Mouse (Mus musculus): ENCODE measurements at regions not wholly inside any gene's neighbourhood (a gene's known extent, or its start where the extent isn't known, plus 50 kb on each side); places are given as distances from the start of the nearest gene placed in this dataset.

GRCm38 (mm10) chr3:138662625-138663024 is 79.4 kb upstream of the Tspan5 start:
- DNase-seq (ENCODE audit: low spot score): no peak

DNA sequence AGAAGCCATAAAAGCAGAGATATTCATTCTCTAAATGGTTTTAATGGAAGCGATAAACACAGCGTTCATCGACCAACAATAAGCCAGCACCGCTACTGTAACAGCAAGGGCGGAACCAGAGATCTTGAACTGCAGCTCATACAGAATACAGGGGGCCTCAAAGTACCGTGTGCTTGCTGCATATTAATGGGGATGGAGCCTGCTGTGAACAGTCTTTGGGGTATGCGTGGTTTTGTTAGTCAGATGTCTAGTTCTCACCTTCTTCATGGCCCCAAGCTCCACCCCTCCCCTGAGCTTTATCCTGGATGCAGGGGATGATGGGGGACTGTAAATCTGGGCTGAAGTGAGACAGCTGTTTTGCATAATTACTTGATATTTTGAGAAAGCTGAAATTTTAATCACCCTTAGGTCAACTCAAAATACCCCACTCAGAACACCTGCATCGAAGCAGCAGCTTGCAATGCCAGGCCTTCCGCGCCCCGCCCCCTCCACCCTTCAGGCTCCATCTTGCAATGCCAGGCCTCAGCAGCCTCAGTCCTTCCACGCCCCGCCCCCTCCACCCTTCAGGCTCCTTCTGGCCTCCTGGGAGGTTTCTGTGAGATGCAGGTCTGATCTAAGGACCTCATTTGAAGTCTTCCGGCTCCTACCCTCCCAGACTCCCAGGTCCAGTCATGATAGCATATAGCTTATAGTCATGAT is 73.5 kb upstream of the Tspan5 start:
- DNase-seq (ENCODE audit: low spot score): no peak

- no peak for DNase-seq (ENCODE audit: low spot score)
These were observed 66.1 kb upstream of the Tspan5 start for GRCm38 (mm10) chr3:138675881-138676280.

GRCm38 (mm10) chr3:138678351-138678750 is 63.6 kb upstream of the Tspan5 start:
- no peak for DNase-seq (ENCODE audit: low spot score)

DNA sequence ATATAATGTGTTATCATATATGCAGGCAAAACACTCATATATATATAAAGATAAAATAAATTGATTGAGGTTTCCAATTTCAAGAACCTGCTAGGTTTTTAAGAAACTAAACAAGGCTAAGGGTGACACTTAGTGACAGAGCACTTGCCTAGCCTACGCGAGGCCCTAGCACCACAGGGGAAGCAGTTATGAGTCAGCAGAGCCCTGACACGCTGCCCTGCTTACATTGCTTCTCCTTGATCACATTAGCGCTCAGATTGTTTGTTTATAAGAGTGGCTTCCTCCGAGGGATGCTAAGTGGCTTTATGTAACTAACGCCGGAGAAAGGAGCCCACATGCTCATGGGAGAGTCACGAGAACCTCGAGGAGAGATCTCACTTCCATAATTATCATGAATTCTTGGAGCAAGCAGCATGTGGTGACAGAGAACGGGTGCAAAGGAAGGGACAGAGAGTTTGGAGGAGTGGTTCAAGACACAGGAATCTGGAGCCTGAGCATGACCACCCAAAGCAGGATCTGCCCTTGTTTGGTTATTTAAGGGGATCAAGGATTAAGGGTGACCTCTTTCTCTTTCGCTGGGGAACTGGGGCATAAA is 55.3 kb upstream of the Tspan5 start:
- DNase-seq (ENCODE audit: low spot score): no peak

GRCm38 (mm10) chr3:138688606-138689005 is 53.4 kb upstream of the Tspan5 start:
- no peak for DNase-seq (ENCODE audit: low spot score)
